Mouse (Mus musculus): Measurements from ENCODE around the gene Sp1.

DNA sequence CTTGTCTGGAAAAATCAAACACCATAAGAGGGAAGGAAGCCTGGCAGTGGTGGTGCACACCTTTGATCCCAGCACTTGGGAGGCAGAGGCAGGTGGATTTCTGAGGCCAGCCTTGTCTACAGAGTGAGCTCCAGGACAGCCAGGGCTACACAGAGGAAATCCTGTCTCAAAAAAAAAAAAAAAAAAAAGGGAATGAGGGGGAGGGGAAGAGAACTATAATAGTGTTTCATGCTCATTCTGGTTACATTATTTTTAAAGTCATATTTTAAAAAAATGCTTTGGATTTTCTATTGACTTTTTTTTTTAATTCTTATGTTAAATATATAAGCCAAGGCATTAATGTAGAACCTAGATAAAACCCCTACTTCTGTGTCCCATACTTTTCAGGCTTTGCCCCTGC lies 7.7 kb downstream of the Sp1 start:
- TF ChIP-seq CTCF (IDR thresholded peaks at IDR 0.05; ENCODE audit: low read depth, low read length), result no peak
- no peak for TF ChIP-seq GATA1 (IDR thresholded peaks at IDR 0.05; ENCODE audit: borderline replicate concordance, low read length)
- no peak for TF ChIP-seq TAL1 (conservative IDR thresholded peaks at IDR 0.05; ENCODE audit: low read depth, low read length)
